Mouse (Mus musculus) thymus, postnatal 36 days (tissue): ENCODE results near the gene Nr4a1.

Experiments used
- DNase-seq, 2 experiments: peaks; one replicate each; pipeline ENCODE4 v3.0.0; 2022; ENCODE audit warnings: mixed read lengths in 2 of 2

Gene Nr4a1

DNA sequence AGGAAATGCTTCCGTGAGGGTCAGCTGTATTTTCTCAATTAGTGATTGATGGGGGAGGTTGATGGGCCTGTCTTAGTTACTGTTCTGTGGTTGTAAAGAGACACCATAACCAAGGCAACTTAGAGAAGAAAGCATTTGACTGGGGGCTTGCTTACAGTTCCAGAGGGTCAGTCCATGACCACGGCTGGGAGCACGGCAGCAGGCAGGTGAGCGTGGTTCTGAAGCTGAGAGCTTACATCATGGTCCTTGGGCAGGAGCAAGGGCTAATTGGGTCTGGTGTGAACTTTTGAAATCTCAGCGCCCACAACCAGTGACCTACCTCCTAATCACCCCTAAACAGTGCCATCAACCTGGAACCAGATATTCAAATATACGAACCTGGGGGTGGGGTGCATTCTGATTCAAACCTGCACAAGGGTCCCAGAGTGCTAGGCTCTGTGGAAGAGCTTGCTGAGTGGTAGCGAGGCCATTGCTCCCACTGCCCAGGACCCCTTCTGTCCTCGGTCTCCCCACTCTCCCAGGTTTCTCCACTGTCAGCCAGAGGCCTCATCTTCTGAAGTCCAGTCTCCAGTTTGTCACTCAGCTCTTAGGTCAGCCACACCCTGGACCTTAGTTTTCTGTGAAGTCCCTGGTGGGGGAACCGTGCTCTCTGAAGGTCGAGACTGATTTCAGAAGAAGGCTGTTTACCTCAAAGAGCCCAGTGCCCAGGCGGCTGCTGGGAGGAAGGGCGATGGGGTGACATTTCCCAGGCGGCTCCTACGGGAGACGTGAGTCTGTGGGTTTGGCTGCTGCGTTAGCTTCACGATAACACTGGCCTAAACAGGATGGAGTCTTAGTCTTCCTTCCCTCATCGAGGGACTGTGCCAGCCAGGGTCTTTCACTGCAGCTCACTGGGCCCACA lies 63.1 kb downstream of the Nr4a1 start:
- DNase-seq, result no peak

DNA sequence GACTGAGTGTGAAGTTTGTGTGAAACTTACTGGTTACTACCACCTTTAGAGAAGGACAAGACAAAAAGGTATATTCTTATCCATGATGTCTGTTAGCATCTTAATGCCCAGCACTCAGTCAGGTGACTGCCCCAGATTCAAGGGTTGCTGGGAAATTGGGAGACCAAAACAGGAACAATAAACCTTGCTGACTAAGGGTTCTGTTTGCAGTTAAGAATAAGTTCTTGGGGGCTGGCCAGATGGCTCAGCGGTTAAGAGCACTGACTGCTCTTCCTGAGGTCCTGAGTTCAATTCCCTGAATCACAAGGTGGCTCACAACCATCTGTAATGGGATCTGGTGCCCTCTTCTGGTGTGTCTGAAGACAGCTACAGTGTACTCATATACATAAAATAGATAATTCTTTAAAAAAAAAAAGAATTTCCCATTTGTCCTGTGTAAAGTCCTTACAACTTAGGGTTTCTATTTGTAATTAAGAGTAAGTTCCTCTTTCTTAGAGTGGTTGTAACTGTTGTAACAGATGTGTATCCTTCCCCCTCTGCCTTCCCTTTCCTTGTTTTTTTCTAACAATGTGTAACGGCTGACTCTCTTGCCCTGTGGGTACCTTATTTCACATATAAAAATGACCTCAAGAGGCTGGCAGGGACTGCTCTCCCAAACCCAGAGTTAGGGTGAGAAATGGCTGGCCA lies 63.9 kb downstream of the Nr4a1 start:
- DNase-seq, result no peak

DNA sequence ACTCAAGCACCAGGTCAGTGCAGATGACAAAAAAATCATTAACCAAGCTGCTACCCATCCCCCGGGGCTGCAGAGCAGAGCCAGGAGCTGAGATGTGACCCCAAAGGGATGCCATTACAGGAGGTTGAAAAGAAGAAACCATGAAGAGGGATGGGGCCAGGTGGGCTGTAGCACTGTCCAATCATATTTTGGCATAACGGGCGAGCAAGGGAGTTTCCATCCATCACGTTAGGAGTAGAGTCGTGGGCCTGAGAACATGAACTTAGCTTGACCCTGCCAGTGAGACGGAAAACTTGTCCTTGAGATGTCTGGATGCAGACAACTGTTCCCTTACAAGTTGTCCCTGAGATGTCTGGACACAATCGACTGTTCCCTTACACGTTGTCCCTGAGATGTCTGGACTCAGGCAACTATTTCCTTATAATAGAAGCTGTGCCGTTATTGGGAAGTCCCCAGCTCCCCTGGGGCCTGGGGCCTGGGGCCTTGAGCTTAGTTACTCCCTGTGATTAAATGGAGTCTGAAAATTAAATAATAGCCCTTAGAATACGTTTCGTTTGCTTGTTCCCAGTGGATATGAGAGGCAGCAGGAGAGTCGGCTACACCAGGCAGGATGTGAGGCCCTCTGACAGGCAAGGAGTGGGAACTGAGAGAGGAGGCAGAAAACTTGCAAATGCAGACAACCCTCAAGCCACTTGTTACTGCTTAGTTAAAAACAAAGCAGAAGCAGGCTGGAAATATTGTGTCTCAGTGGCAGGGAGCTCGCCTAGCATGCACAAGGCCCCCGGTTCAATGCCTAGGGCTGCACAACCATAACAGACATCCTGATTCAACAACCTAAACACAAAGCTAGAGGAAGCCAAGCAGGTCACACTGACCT lies 65.1 kb downstream of the Nr4a1 start:
- no peak for DNase-seq

DNA sequence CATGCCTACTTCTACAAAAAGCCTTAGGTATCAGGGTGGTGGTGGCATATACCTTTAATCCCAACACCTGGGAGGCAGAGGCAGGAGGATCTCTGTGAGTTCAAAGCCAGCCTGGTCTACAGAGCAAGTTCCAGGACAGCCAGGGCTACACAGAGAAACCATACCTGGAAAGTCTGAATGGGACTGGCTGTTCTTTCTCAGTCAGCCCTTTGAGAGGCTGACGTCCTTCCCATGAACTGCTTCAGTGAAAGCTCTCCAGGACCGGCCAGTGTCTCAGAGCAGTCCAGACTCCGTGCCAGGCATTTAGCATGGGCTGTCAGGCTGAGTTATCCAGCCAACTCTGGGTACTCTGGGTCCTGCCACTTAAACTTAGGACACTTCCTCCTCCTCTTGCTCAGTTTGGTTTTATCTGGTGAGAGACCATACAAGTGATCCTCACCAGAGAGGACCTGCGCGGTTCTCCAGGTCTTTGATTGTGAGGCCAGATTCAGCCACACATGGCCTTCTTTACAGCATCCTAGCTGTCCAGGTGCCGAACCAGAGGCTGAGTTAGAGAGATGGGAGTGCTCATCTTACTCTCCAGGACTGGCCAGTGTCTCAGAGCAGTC lies 66.0 kb downstream of the Nr4a1 start:
- no peak for DNase-seq

DNA sequence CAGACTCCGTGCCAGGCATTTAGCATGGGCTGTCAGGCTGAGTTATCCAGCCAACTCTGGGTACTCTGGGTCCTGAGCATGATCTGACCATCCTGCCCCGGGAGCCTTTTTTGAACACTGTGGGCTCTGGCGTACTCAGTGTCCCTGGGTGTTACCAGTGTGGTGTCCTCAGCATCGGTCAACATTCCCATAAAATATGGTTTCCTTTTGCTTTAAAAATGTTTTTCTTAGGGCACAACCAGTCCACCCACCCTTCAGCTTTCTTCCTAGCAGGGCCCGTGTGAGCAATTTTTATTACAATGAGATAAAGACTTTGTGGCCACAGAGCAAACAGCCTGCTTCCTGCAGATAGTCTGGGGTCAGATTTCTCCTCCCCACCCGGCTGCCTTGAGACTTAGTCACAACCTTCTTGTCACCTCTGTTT lies 66.6 kb downstream of the Nr4a1 start:
- DNase-seq, result no peak

DNA sequence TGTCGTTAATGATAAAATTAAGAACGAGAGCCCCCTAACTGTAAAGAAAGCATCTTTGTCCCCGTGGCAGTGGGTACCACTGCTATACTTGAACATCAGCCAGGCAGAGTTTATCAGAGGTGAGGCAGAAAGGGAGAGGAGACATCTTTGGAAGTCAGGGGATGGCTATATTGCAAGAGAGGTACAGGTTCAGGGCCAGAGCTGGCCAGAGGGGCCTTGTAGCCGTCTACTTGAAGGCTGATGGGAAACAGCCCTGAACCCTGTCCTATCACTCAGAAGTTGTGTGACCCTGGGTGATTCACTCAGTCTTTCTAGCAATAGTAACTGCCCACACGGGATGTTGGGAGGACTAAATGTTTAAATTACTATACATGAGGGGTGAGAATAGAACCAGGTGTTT lies 67.1 kb downstream of the Nr4a1 start:
- no peak for DNase-seq

DNA sequence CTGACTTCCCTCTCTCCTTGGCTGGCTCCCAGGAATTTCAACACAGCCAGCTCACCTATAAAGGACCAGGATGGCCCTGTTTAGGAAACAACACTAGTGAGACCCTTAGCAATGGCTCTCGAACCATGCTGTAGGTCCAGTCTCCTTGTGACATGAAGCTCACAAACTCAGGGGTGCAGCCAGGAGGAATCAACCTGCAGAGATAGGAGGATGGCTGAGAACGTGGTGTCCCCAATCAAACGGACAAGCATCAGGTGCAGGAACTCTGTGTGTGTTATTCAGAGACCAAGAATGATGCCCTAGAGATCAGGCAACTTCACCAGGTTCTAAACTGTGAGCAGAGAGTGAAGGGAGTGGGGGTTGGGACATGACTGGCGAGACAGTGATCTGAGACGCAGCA lies 68.0 kb downstream of the Nr4a1 start:
- no peak for DNase-seq

DNA sequence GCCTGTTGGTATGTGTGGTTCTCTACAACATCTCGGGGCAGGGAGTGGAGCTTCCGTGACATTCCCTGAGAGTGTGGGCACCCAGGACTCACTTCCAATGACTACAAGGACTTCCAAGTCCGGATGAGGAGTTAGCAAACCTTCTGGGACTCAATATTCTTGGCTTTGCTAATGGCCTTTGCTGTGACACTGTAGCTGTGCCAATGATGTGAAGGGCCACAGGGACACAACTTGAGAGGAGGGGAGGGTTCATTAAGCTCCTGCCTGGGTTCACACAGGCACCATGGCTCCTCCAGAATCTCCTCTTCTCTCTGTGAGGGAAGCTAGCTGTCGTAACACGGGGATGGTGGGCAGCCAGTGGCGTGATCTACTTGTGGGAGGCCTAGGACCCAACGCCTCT lies 68.6 kb downstream of the Nr4a1 start:
- DNase-seq, result no peak

DNA sequence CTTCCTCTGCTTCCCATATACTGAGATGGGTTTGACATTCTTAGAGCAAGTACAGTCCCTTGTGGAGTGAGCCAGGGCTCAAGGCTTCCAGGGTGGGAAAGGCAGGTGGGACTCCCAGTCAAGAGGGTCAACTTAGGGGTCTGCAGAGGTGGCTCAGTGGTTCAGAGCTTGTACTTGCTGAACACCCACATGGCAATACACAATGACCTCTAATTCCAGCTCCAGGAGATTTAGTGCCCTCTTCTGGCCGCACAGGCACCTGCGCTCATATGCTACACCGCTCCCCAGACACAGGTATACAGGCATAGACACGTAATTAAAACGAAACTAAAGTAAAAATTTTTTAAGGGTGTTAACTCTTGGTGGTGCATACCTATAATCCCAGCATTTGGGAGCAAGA lies 69.4 kb downstream of the Nr4a1 start:
- DNase-seq, result no peak
